Mouse (Mus musculus): Measurements from ENCODE around the gene Cd72. TPM values are rescaled to one million over a fixed set of nuclear protein-coding genes. Genes with fewer than 3 reads are reported as not detected.

Cd72 gene
- total RNA-seq, 2 experiments from 2014 or later = 1.2 TPM; not detected in 1

- intact Hi-C loops (cut with DNase I) = no loop called here
- no peak for DNase-seq (ENCODE audit: extremely low spot score in 1 of 2, low spot score in 2 of 2)
Measured at GRCm38 (mm10) chr4:43418973-43419656, 35.3 kb downstream of the Cd72 start.

GRCm38 (mm10) chr4:43418450-43418849 lies 36.0 kb downstream of the Cd72 start:
- DNase-seq (ENCODE audit: extremely low spot score in 1 of 2, low spot score in 2 of 2) = no peak
- intact Hi-C loops (cut with DNase I) = no loop called here

- DNase-seq (ENCODE audit: extremely low spot score in 1 of 2, low spot score in 2 of 2) = no peak
- intact Hi-C loops (cut with DNase I) = no loop called here
Measured at GRCm38 (mm10) chr4:43417269-43418062, 37.0 kb downstream of the Cd72 start.

GRCm38 (mm10) chr4:43416071-43416490 lies 38.3 kb downstream of the Cd72 start:
- intact Hi-C loops (cut with DNase I) = no loop called here

GRCm38 (mm10) chr4:43415221-43416070 lies 39.0 kb downstream of the Cd72 start:
- intact Hi-C loops (cut with DNase I) = no loop called here
- DNase-seq (ENCODE audit: extremely low spot score in 1 of 2, low spot score in 2 of 2) = no peak

More at GRCm38 (mm10) chr4:43416071-43416490, 38.3 kb downstream of the Cd72 start:
- DNase-seq (ENCODE audit: extremely low spot score in 1 of 2, low spot score in 2 of 2) = no peak

- intact Hi-C loops (cut with DNase I) = no loop called here
- DNase-seq (ENCODE audit: extremely low spot score in 1 of 2, low spot score in 2 of 2) = no peak
Measured at GRCm38 (mm10) chr4:43414761-43415160, 39.7 kb downstream of the Cd72 start.

- no peak for DNase-seq (ENCODE audit: extremely low spot score in 1 of 2, low spot score in 2 of 2)
- intact Hi-C loops (cut with DNase I) = loop anchor here (5.0 kb wide), 1 partner anchor 360 kb away; the partner anchor contains the start of gene Fam214b
Measured at GRCm38 (mm10) chr4:43407071-43407920, 47.1 kb downstream of the Cd72 start.

- peak; percentile 66 to 91 for DNase-seq (ENCODE audit: extremely low spot score in 1 of 2, low spot score in 2 of 2)
- intact Hi-C loops (cut with DNase I) = loop anchor here (5.0 kb wide), 1 partner anchor 359 kb away; the partner anchor contains the start of gene Fam214b
Measured at GRCm38 (mm10) chr4:43406162-43406971, 48.1 kb downstream of the Cd72 start.

GRCm38 (mm10) chr4:43404697-43405096 lies 49.7 kb downstream of the Cd72 start:
- intact Hi-C loops (cut with DNase I) = loop anchor here (5.0 kb wide), 1 partner anchor 357 kb away; the partner anchor contains the start of gene Fam214b
- no peak for DNase-seq (ENCODE audit: extremely low spot score in 1 of 2, low spot score in 2 of 2)

- intact Hi-C loops (cut with DNase I) = no loop called here
- no peak for DNase-seq (ENCODE audit: extremely low spot score in 1 of 2, low spot score in 2 of 2)
Measured at GRCm38 (mm10) chr4:43402212-43402611, 52.2 kb downstream of the Cd72 start.

- no peak for DNase-seq (ENCODE audit: extremely low spot score in 1 of 2, low spot score in 2 of 2)
- intact Hi-C loops (cut with DNase I) = no loop called here
Measured at GRCm38 (mm10) chr4:43401486-43401885, 52.9 kb downstream of the Cd72 start.

GRCm38 (mm10) chr4:43400976-43401375 lies 53.5 kb downstream of the Cd72 start:
- DNase-seq (ENCODE audit: extremely low spot score in 1 of 2, low spot score in 2 of 2) = no peak
- intact Hi-C loops (cut with DNase I) = no loop called here

GRCm38 (mm10) chr4:43399391-43400131 lies 54.9 kb downstream of the Cd72 start:
- DNase-seq (ENCODE audit: extremely low spot score in 1 of 2, low spot score in 2 of 2) = no peak
- intact Hi-C loops (cut with DNase I) = no loop called here

GRCm38 (mm10) chr4:43398829-43399331 lies 55.5 kb downstream of the Cd72 start:
- intact Hi-C loops (cut with DNase I) = no loop called here
- DNase-seq (ENCODE audit: extremely low spot score in 1 of 2, low spot score in 2 of 2) = peak in 1 of 2 experiments; percentile 76

GRCm38 (mm10) chr4:43398014-43398413 lies 56.4 kb downstream of the Cd72 start:
- no peak for DNase-seq (ENCODE audit: extremely low spot score in 1 of 2, low spot score in 2 of 2)

More at GRCm38 (mm10) chr4:43398014-43398413, 56.4 kb downstream of the Cd72 start:
- intact Hi-C loops (cut with DNase I) = no loop called here

Measured in left cerebral cortex, postnatal 10 days (tissue).